Mouse (Mus musculus) stomach, postnatal 0 days (tissue): ENCODE data around the gene Tmc5.

Experiments used
- CTCF ChIP-seq: IDR thresholded peaks from 2 replicates; pipeline ENCODE4 v1.5.1; 2016; ENCODE audit warnings: antibody characterized with exemption, low read depth, mild to moderate bottlenecking, moderate library complexity
- EP300 ChIP-seq: optimal IDR thresholded peaks from 2 replicates; pipeline ENCODE3; 2016; ENCODE audit warnings: antibody characterized with exemption

GRCm38 (mm10) chr7:118571350-118571749, 25.7 kb upstream of the Tmc5 start:
- TF ChIP-seq CTCF (no peak), EP300 (no peak)
